Comparison of ENCODE assay signal across 8 mouse cellular contexts in genomic region chr17:35469842-35470751, GRCm38 (mm10). TPM values are rescaled to one million over a fixed set of nuclear protein-coding genes. Genes with fewer than 3 reads are reported as not detected.
DNase-seq lines count a peak whose midpoint lies in the region; ATAC-seq lines count a peak whose summit lies in the region.

Gene H2-Q10, plus strand, starts transcription at chr17:35470089.

- under 1% methylated on average over 80 of the region's 80 CpGs for WGBS in lung, embryonic 16.5 days
- under 1% methylated on average over 80 of the region's 80 CpGs for WGBS in embryonic facial prominence, embryonic 15.5 days

- H3K27me3 ChIP-seq in lung, embryonic 16.5 days (ENCODE audit: control insufficient read depth, insufficient read depth, low read depth, low read length) = peaks cover 17% of the 10 kb centered on the region
- peaks cover 24% of the 10 kb centered on the region for H3K27me3 ChIP-seq in embryonic facial prominence, embryonic 15.5 days

- ATAC-seq in lung, embryonic 16.5 days (ENCODE audit: low read depth) = 0 out of 2 replicates have a peak, but pooled peaks have one; percentile 28
- ATAC-seq in embryonic facial prominence, embryonic 15.5 days (ENCODE audit: insufficient number of reproducible peaks, low FRiP score, low TSS enrichment, low read depth) = no peak
- ATAC-seq in megakaryocyte, adult 5-6 weeks (ENCODE audit: poor library complexity, severe bottlenecking) = peak; percentile 43; the same call in 1 of the 2 replicates

- no peak within 1 kb of the TSS for H3K27ac ChIP-seq in lung, embryonic 16.5 days (ENCODE audit: low read length)
- no peak within 1 kb of the TSS for H3K27ac ChIP-seq in embryonic facial prominence, embryonic 15.5 days (replicated peaks)

- no peaks in the 10 kb centered on the region for H3K36me3 ChIP-seq in lung, embryonic 16.5 days (ENCODE audit: control insufficient read depth, insufficient read depth, low read length)
- H3K36me3 ChIP-seq in embryonic facial prominence, embryonic 15.5 days = no peaks in the 10 kb centered on the region

- H3K4me3 ChIP-seq in lung, embryonic 16.5 days (ENCODE audit: low read length) = peak within 1 kb of the TSS; percentile 52
- peak within 1 kb of the TSS; percentile 46 for H3K4me3 ChIP-seq in embryonic facial prominence, embryonic 15.5 days (replicated peaks)

- H3K4me1 ChIP-seq in lung, embryonic 16.5 days (replicated peaks; ENCODE audit: control insufficient read depth, insufficient read depth, low read length) = peaks cover 11% of the 10 kb centered on the region; the same call in 1 of the 2 replicates
- H3K4me1 ChIP-seq in embryonic facial prominence, embryonic 15.5 days = peaks cover 13% of the 10 kb centered on the region

- H3K4me2 ChIP-seq in lung, embryonic 16.5 days (ENCODE audit: low read depth, low read length) = peak within 1 kb of the TSS; percentile 92
- peak within 1 kb of the TSS; percentile 88 for H3K4me2 ChIP-seq in embryonic facial prominence, embryonic 15.5 days (replicated peaks)

- H3K9ac ChIP-seq in lung, embryonic 16.5 days (ENCODE audit: low read length) = peak within 1 kb of the TSS; percentile 54
- peak within 1 kb of the TSS; percentile 12; the same call in 1 of the 2 replicates for H3K9ac ChIP-seq in embryonic facial prominence, embryonic 15.5 days

- DNase-seq in lung, postnatal 14 days = no peak
- DNase-seq in kidney, adult 11 months = peak; percentile 45
- peak; percentile 57 for DNase-seq in testis, postnatal 10 days (ENCODE audit: low spot score)
- DNase-seq in cerebellum, postnatal 36 days = no peak
- DNase-seq in urinary bladder, postnatal 4 days (ENCODE audit: low spot score in 2 of 2) = no peak

- no peaks in the 10 kb centered on the region for H3K9me3 ChIP-seq in lung, embryonic 16.5 days (ENCODE audit: control insufficient read depth, low read length)
- no peaks in the 10 kb centered on the region for H3K9me3 ChIP-seq in embryonic facial prominence, embryonic 15.5 days (replicated peaks)

RNA-seq across cellular contexts. Expression of gene H2-Q10, which starts in this region (rescaled TPM):
- 1.3 and 7.4 TPM in 2 replicates for polyA plus RNA-seq in lung, embryonic 16.5 days (2015; fragmentation: Nextera tagmentation; extraction: Ambion mirVana)
- 0.73 and 0.93 TPM in 2 replicates for polyA plus RNA-seq in embryonic facial prominence, embryonic 15.5 days (2015; fragmentation: Nextera tagmentation; extraction: Ambion mirVana)
- total RNA-seq in megakaryocyte, adult 5-6 weeks (2015) = 8.3 and 11.8 TPM in 2 replicates
- total RNA-seq in megakaryocyte, adult 5-6 weeks (2017) = 7.9 and 11.1 TPM in 2 replicates

Comparison
In these comparisons a context has a peak if more than half of its experiments do, and no peak if none do; other contexts are left out.
1. DNase-seq: peak in kidney, adult 11 months (single experiment) and testis, postnatal 10 days (single experiment); none in lung, postnatal 14 days (single experiment), cerebellum, postnatal 36 days (0 of 2) and urinary bladder, postnatal 4 days (0 of 2).